In genomic region chr16:90765195-90765877, GRCm38 (mm10) we compare ENCODE assay signal across 17 mouse cellular contexts. TPM values are rescaled to one million over a fixed set of nuclear protein-coding genes. Genes with fewer than 3 reads are reported as not detected.
DNase-seq lines count a peak whose midpoint lies in the region; ATAC-seq lines count a peak whose summit lies in the region.
"Had no signal": no experiment of that assay in that cellular context is flagged by ENCODE, and none has a peak within 500 bp of the region (broad histone marks: within the 10 kb centered on the region; RNA-seq: fewer than 3 reads in every experiment).

No protein-coding gene starts in this region.

- intact Hi-C loops in left cerebral cortex, postnatal 4 days (cut with DNase I): no loop called here

- peak; percentile 14 for DNase-seq in left cerebral cortex, postnatal 4 days
- no peak for DNase-seq in left cerebral cortex, adult 18-20 months (ENCODE audit: low spot score in 2 of 2)
- DNase-seq in NIH3T3 (ENCODE audit: low read depth): peak; percentile 50
- peak; percentile 56 to 63 for DNase-seq in adrenal gland, postnatal 36 days
- no peak for DNase-seq in c-Kit-positive CD71-positive TER-119-positive erythroid progenitor cells, embryonic 14.5 days (ENCODE audit: low spot score)
- DNase-seq in cerebellum, postnatal 36 days: no peak
- DNase-seq in layer of hippocampus, adult 18-20 months (ENCODE audit: low spot score in 2 of 2): no peak
- DNase-seq: cerebellum, adult 9-11 months; heart, postnatal 4 days; kidney, adult 8-10 months; lung, postnatal 36 days; right cerebral cortex, postnatal 14 days; thymus, postnatal 14 days had no signal

- ATAC-seq in megakaryocyte, adult 5-6 weeks (ENCODE audit: poor library complexity, severe bottlenecking): peak; percentile 72
- ATAC-seq: forebrain, embryonic 15.5 days; midbrain, embryonic 13.5 days had no signal

RNA-seq across cellular contexts. Expression of gene Mrap, which starts 27.3 kb away (rescaled TPM):
- total RNA-seq in left cerebral cortex, postnatal 4 days (2021): not detected
- total RNA-seq in left cerebral cortex, adult 18-20 months (2021): under 1 TPM; 0.45 to 0.74 TPM
- total RNA-seq in adrenal gland, postnatal 36 days (2021): 100 to 1,000 TPM; 605 to 724 TPM
- not detected in 2 replicates for total RNA-seq in megakaryocyte, adult 5-6 weeks (2015)
- total RNA-seq in megakaryocyte, adult 5-6 weeks (2017): not detected in 2 replicates
- under 1 TPM in 1 of 2 experiments, not detected in 1; 0.66 TPM for total RNA-seq in layer of hippocampus, adult 18-20 months (2021)
- total RNA-seq: CH12.LX had no signal

RNA-seq across cellular contexts. Expression of gene Mis18a, which starts 38.1 kb away (rescaled TPM):
- total RNA-seq in left cerebral cortex, postnatal 4 days (2021): 10 to 100 TPM; 11.3 TPM
- total RNA-seq in left cerebral cortex, adult 18-20 months (2021): 1 to 10 TPM; 5.7 to 6.8 TPM
- total RNA-seq in adrenal gland, postnatal 36 days (2021): 1 to 10 TPM; 5.9 to 9.6 TPM
- total RNA-seq in megakaryocyte, adult 5-6 weeks (2015): 117 and 121 TPM in 2 replicates
- total RNA-seq in megakaryocyte, adult 5-6 weeks (2017): 68.6 and 70.6 TPM in 2 replicates
- total RNA-seq in layer of hippocampus, adult 18-20 months (2021): 10 to 100 TPM in 1 of 2 experiments, 1 to 10 TPM in 1; 8.5 to 10.3 TPM

RNA-seq across cellular contexts. Expression of gene Urb1, which starts 44.9 kb away (rescaled TPM):
- 10 to 100 TPM; 15.9 to 18.5 TPM for total RNA-seq in left cerebral cortex, postnatal 4 days (2021)
- 10 to 100 TPM; 14.3 to 16.4 TPM for total RNA-seq in left cerebral cortex, adult 18-20 months (2021)
- 10 to 100 TPM; 13.0 to 18.7 TPM for total RNA-seq in adrenal gland, postnatal 36 days (2021)
- total RNA-seq in megakaryocyte, adult 5-6 weeks (2015): 3.6 and 5.9 TPM in 2 replicates
- total RNA-seq in megakaryocyte, adult 5-6 weeks (2017): 3.6 and 5.0 TPM in 2 replicates
- total RNA-seq in layer of hippocampus, adult 18-20 months (2021): 10 to 100 TPM; 14.7 to 14.9 TPM

Comparison
In these comparisons a context has a peak if more than half of its experiments do, and no peak if none do; other contexts are left out.
1. DNase-seq: peak in left cerebral cortex, postnatal 4 days (single experiment), NIH3T3 (single experiment) and adrenal gland, postnatal 36 days (2 of 2); none in left cerebral cortex, adult 18-20 months (0 of 2), c-Kit-positive CD71-positive TER-119-positive erythroid progenitor cells, embryonic 14.5 days (single experiment), cerebellum, postnatal 36 days (0 of 2) and layer of hippocampus, adult 18-20 months (0 of 2).
2. RNA of gene Mrap, which starts 27.3 kb away (total RNA-seq): 605 to 724 TPM in adrenal gland, postnatal 36 days; 0.45 to 0.74 TPM in left cerebral cortex, adult 18-20 months, 0.66 TPM in layer of hippocampus, adult 18-20 months, not detected in left cerebral cortex, postnatal 4 days and not detected in megakaryocyte, adult 5-6 weeks; every median in the first group is over 100 times any median in the second.
3. RNA of gene Mis18a, which starts 38.1 kb away (total RNA-seq): 68.6 to 121 TPM in megakaryocyte, adult 5-6 weeks; 11.3 TPM in left cerebral cortex, postnatal 4 days, 8.5 to 10.3 TPM in layer of hippocampus, adult 18-20 months, 5.9 to 9.6 TPM in adrenal gland, postnatal 36 days and 5.7 to 6.8 TPM in left cerebral cortex, adult 18-20 months; every median in the first group is over 4 times any median in the second.